Mouse (Mus musculus) adrenal gland, adult 2 months (tissue): ENCODE measurements around the gene Nmral1. TPM values are rescaled to one million over a fixed set of nuclear protein-coding genes. Genes with fewer than 3 reads are reported as not detected.
"Not testable (repeated sequence)": the region's sequence is repeated elsewhere in the genome, so short reads cannot be mapped to it uniquely, and the experiment has no call there.

Experiments used
- DNase-seq: peaks from one replicate; pipeline ENCODE4 v3.0.0; 2021
- polyA plus RNA-seq: library from polyadenylated mRNA; depleted of rRNA; stranded (reverse); fragments of >200 nt; gene quantifications from 2 replicates; pipeline ENCODE4 v1.2.3, GENCODE M21; 2012
- total RNA-seq, 2 experiments: library from RNA; stranded (reverse); gene quantifications; 2 replicates each; pipeline ENCODE4 v1.2.3; 2021

Gene Nmral1
- total and polyA plus RNA-seq, 3 experiments: 2.5 to 5.2 (median 2.9) TPM

DNA sequence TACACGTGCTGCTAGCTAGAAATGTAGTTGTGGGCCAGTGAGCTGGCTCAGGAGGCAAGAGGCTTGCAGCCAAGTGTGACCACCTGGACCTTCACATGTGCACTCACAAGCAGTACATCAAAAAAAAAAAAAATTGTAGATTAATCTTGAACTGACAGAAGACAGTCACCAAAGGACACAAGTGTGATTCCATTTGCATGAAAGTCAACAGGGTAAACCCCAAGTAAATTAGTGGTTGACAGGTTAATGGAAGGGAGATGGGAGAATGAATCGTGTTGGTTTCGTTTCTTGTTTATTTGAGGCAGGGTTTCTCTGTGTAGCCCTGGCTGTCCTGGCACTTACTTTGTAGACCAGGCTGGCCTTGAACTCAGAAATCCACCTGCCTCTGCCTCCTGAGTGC is 1.3 kb downstream of the Nmral1 start:
- no peak for DNase-seq

DNA sequence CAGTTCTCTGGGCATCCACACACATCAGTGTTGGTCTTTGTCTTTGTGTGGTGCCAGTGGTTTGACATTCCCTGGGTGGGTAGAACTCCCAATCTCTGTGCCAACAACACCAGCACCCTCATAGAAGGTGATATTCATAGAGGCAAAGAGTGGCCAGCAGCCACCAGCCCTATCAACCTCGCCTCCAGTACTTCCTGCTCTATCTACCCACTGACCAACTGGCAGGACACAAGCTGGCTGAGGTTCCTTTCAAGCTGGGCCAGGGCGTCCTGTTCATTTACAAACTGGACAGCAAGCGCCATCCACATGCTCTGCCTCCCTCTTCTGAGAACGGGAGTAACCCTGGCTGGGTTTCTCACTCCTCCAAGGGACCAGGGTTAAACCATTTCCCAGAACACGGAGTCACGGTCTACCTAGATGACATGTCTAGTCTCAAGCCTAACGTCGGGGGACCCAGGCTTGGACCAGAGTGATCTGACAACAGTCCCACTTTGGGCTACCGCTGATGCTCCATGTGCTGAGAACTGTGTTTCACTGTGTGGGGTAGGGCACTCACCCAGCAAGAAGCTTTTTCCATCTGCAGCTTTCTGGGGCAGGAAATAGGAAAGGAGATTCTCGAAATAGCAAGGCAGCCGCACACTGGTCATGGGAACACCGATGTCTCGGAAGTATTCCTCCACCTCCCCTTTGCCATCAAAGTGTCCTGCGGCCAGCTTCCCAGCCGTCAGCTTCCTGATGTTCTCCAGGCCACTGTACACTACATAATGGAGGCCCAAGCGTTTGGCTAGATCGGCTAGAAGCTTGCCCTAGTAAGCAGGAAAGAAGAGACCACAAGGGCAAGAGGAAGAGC is 5.1 kb downstream of the Nmral1 start:
- no peak for DNase-seq

DNA sequence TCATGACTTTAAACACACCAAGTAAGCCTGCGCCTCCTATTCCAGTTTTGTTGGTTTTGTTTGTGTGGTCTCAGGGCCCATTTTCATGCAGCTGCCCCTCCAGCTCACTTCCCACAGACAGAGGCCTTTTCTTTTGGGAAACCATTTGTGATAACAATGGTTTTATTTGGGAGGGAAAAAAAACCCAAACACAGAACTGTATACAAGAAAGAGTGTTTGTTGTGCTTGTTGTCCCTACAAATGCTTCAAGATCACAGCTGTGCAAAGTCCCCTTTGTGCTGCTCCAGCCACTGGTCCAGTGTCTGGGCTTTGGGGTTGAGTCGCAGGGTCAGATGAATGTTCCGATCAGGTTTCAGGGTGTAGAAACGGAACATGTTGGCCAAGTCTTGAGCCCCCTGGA is 8.0 kb downstream of the Nmral1 start:
- DNase-seq: no peak

DNA sequence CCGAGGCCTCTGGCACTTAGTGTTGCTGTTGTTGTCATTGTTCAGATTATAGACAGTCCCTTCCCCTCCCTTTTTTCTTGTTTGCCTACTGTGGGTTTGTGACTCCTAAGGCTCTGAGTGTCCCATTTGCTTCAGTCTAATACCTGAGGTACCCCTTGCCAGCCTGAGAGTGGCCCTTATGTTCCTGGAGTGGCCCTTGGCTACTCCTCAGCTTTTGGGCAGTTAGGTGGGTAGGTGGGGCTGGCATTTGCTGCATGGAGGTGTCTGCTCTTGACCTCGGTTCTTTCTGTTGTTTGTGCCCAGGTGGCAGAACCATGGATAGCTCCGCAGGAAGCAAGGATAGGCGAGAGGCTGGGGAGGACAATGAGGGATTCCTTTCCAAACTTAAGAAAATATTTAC is 13.6 kb downstream of the Nmral1 start:
- DNase-seq: no peak

DNA sequence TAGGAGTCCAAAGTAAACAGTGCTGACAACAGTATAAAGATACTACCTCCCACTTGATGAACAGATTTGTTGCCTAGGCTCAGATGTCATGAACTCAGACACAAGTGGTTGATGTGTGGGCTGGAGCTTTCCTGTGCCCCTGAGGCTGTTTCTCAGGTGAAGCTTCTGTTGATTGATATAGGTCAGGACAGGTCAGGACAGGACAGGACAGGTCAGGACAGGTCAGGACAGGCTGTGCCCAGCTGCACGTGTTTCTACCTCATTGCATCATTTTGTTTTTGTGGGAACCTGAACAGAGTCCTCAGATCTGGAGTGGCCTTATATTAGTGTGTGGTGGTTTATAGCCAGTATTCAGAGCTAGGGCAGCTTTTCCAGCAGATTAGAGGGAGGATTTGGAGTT is 16.5 kb downstream of the Nmral1 start:
- DNase-seq: no peak

DNA sequence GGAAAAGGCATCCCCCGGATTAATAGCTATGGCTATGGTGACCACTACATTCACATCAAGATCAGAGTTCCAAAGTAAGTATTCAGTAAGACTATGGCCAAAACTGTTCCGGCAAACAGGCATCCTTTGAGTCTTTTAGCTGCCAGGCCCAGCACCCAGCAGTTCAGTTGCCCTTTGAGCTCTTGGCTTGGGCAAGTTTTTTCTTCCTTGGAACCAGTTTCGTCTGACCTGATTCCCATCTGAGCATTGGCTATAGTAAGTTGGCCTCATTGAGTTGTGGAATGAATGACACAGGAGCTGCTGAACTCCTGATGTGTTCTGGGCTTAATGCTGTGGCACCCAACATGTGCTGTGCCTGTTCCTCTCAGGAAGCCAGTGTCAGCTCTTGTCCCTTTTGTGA is 17.9 kb downstream of the Nmral1 start:
- DNase-seq: no peak

DNA sequence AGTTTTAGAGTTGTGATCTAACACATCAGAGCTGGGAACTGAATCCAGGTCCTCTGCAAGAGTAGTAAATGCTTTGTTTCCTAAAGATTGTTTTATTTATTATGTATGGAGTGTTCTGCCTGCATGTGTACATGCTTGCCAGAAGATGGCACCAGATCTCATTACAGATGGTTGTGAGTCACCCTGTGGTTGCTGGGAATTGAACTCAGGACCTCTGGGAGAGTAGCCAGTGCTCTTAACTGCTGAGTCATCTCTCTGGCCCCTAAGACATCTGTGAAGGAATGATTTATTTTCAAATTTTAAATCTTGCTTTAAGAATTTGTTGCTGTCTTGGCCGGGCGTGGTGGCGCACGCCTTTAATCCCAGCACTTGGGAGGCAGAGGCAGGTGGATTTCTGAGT is 29.8 kb downstream of the Nmral1 start:
- DNase-seq: not testable (repeated sequence)

DNA sequence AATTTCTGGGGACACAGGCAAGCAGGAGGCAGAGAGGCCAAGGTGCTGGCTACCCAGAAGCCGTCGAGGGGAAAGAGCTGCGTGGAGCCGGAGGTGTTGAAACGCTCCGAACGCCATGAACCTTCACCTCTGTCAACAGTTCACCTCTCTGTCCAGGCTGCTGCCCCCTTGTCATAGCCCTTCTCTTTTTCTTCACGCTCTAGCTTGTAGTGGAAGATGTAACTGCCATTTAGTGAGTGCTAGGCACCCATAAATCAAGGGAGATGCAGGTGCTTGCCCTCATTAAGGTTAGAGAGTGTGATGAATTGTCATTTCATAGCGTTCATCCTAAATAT is 34.7 kb downstream of the Nmral1 start:
- DNase-seq: no peak

DNA sequence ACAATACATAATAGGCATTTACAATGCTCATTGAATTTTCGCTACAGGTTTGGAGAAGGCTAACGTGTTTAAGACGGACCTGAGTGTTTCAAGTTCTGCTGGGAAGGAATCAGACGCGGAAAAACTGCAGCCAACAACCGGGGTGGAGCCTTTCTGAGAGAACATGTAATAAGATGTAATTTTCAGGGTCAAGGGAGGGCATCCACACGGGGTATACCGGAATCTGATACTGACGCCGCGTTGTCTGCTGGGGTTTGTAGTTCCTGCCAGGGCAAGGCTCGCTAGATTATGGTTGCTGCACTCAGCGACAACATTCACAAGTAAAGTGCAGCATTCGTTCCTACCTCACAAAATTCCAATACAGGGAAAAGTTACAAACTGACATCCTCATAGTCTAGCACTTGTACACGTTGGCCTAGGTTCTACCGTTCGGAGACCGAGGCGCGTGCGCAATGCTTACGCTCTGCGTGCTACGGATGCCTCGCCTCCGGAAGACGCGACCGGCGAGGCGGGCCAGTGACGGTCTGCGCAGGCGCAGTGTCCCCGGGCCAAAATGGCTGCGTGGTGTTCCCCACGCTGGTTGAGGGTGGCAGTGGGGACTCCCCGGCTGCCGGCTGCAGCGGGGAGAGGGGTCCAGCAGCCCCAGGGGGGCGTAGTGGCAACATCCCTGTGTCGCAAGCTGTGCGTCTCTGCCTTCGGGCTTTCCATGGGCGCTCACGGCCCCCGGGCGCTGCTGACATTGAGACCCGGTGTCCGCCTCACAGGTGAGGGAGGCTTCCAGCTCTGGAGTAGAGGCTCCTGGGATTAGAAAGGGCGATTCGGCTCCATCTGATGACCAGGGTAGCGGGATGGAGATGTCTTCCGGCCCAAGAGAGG is 35.3 kb downstream of the Nmral1 start:
- peak; percentile 97 for DNase-seq

DNA sequence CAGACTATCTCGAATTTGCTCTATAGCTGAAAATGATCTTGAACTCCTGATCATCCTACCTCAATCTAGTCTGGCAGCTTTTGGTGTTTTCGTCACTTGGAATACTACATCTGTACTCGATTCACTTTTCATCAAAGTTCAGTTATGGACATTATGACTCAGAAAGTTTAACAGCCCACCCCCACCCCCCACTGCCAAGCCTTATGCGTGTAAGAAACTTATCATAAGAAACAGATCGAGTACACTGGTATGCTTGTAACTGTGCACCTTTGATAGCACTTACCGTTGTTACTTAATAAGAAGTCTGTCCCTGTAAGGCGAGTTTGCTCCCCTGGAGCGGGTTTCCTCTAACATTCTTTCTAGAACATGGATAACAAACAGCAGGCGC is 36.0 kb downstream of the Nmral1 start:
- DNase-seq: no peak

DNA sequence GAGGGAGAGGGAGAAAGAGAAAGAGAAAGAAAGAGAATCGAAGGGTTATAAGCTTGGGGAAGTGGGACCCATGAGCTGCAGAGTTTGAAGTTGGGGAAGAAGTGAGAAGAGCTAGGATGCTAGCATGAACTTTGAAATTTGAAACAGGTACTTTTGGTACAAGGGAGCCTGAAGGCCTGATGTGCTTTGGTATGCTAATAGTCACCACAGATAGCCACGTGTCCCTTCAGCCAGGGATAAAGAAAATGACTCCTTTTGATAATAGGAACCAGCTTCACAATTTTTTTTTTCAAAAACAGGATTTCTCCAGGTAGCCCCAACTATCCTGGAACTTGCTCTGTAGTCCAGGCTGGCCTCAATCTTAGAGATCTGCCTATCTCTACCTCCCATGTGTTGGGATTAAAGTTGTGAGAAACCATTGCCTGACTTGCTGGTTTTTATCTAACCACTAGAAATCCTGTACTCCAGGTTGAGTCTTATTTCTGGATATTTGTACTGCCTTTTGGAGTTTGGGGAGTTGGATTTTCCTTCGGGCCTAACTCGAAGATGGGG is 36.5 kb downstream of the Nmral1 start:
- no peak for DNase-seq

DNA sequence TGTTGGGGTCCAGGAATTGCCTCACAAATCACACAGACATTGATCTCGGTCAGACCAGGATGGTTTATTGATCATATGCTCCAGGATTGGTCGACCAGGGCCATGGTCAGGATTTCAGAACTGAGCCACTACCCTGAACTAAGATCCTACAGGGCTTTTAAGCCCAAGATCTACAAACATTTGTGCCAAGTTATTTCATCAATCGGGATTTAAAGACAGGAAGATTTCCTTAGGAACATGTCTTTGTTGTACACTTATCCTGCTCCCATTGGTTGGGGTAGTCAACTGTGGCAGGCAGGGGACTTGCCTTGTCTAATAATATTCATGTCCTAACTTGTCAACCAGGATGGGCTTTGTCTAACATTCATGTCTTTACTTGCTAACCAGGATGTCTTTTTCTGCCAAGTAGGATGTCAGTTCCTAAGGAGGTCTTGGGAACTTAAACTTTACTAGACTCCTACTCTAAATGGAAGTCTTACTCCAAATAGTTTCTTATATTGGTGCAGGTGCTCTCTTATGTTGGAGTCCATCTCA is 38.2 kb downstream of the Nmral1 start:
- not testable (repeated sequence) for DNase-seq

DNA sequence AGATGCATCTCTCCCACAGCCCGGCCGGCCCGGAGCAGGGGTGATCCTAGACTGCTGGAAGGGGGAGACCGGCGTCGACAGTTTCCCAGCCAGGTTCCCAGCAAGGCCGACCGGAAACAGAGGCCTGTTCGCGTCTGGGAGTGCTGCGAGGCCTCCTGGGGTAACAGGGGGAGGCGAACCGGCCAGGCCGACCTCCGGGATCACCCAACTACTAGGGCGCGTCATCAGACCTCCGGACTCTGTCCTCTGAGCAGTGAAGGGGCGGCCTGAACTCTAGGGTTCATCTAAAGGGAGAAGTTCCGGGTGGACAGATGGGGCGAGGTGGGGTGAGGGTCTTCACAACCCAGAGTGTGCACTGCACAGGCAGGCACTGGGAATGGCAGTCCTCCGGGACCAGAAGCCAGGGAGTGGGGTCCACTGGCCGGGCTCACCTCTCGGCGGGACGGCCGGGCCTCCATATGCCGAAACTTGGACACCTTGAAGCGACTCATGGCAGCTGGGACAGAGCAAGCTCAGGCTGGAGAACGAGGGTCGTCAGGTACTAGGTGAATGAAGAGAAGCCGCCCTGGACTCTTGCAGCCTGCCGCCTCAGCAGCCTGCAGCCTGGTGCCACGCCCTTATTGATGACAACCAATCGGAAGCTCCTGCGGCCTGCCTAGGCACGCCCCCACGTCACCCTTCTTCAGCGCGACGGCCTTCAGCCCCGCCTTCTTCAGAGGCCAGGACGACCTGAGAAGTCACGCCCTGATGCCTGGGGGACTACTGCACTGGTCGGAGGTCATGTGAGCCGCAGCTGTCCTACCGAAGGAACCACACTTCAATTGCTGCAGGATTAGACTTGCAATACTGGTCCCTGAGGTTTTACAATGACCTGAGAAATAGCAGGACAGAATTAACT is 39.8 kb downstream of the Nmral1 start, which contains the start of gene Coro7:
Gene Coro7 (minus strand): TSS at position 657 of the 898 bp plus-strand sequence.
- DNase-seq: peak; percentile 95

DNA sequence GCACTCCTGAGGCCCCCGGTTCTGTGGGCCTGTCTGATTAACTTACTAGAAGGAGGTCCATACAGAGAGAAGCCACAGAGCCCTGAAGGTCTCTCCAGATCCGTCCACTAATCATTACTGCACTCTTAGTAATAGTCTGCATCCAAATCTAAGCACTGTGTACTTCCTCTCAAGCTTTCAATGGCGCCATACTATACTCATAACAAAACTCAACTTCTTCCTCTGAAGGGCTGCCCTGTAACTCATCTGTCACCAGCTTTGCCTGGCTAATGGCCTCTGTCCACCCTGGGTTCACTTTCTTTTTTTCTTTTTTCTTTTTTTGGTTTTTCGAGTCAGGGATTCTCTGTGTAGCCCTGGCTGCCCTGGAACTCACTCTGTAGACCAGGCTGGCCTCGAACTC is 41.1 kb downstream of the Nmral1 start:
- DNase-seq: no peak

DNA sequence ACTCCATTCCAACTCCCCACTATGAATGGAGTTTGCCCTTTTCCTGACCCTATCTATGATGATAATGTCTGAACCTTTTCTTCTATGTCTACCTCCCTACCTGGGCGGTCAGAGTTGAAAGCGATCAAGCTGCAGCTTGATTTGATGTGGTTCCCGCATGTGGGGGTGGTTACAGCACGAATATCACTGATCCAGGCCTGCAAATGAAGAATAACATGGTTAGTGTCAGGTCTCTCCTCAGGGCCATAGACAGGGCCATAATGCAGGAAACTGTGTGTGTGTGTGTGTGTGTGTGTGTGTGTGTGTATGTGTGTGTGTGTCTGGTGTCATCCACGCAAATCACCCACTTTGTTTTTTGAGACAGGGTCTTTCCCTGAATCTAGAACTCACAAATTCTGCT is 42.3 kb downstream of the Nmral1 start:
- DNase-seq: no peak

DNA sequence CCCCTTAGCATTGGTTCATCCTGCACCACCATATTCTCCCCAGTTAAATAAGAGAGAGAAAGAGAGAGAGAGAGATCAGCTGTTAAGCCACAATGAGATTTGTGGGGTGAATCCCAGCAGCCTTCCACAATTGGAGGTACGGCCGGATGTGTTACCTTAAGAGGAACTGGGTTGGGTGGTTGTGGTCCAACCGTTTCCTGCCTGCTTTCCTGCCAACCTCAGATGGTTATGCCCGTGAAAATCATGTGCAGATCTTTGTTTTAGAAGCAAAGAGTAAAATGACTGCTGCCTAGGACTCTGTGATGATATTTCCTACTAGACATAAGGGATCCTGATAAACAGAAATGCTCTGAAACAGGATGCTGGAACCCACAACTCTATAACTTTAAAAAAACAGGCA is 45.1 kb downstream of the Nmral1 start:
- no peak for DNase-seq

DNA sequence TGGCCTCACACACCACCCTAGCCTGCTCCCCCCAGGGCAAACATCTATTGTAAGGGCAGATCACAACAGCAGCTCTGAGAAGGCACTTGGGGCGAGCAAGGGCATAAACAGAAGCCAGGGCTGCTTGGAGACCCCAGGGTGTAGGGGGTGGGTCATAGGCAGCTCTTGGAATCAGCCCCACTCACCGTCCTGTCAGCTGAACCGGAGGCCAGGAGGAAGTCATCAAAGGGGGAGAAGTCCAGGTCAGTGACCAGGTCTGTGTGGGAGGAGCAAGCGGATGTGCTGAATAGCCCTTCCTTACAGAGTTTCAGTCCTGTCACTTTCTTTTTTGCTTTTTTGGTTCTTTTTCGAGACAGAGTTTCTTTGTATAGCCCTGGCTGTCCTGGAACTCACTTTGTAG is 48.8 kb downstream of the Nmral1 start:
- DNase-seq: no peak

DNA sequence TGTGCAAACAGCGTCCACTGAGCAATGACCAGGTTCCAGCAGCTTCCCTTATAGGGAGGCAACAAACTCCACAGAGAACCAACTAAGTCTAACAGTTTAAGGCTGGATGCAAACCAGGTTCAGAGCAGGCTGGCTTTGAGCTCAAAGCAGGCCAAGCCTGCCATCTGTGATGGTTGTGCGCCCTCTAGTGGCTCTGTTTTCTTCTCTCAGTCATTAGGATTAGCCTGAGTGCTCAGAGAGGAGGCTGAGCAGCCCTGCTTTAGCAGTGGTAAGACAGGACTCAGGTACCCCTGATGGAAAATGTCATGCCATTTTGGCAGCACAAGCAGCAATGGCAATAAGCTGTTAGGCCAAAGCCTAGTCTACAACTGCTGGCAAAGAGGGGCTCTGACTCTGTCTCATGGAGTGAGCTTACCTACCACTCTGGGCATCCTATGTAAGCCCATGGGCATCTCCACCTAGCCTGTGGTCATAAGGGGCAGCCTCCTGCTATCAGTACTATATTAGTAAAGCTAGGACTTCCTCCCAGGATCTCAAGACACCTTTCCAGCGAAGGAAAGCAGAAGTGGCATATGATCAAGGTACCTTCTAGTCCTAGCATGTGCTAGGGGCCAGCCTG is 51.9 kb downstream of the Nmral1 start:
- peak; percentile 84 for DNase-seq

DNA sequence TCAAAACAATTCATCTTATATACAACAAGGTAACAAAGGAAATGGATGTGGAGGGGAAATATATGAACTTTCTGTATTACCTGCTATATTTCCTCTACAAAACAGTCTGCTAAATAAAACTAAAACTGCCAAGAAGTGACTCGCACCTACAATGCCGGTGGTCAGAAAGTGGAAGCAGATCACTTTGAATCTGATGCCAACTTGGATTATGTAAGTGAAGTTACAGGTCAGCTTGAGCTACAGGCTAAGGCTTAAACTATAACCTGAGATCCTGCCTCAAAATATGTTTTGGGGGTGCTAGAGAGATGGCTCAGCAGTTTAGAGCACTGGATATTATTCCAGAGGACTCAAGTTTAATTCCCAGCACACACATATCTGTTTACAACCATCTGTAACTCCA is 53.4 kb downstream of the Nmral1 start:
- no peak for DNase-seq

DNA sequence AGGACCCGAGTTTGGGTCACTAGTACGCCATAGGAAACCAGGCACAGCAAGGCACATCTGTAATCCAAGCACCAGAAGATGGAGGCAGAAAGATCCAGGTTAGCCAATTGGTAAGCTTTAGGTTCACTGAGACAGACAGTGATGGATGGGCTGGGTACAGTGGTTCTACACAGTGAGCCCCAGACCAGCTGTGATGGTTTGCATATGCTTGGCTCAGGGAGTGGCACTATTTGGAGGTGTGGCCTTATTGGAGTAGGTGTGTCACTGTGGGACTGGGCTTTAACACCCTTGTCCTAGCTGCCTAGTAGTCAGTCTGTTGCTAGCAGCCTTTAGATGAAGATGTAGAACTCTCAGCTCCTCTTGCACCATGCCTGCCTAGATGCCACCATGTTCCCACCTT is 55.4 kb downstream of the Nmral1 start:
- DNase-seq: no peak

DNA sequence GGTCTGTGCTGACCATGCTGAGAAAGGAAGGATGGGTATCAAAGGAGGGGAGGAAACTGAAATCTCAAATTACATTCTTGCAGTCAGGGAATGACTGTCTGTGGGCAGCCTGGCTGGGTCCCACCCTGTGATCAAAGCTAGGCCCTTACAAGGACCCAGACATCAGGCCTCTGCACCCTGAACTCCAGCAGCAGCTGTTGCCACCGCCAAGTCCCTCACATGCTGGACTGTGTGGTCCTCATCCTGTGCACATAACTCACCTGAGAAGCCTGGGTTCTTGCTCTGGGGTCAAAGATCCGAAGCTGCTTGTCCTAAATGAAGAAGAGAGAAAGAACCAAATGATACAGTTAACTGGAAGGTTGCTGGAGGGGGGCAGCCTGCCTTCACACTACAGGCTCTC is 57.6 kb downstream of the Nmral1 start:
- DNase-seq: no peak
